ENCODE assay signal across 8 mouse cellular contexts in genomic region chr3:36475532-36476087, GRCm38 (mm10). TPM values are rescaled to one million over a fixed set of nuclear protein-coding genes. Genes with fewer than 3 reads are reported as not detected.
A peak's percentile ranks its signal among the peaks of the same experiment; 100 is the strongest.
DNase-seq lines count a peak whose midpoint lies in the region; ATAC-seq lines count a peak whose summit lies in the region.

Anxa5 (minus strand) TSS chr3:36475894.
1810062G17Rik (plus strand) TSS chr3:36475937.

- peak; percentile 100 for DNase-seq in Muller cell, postnatal 12 days (ENCODE audit: inconsistent ontology term)
- peak; percentile 92 for DNase-seq in cerebellum, adult 9-11 months
- peak; percentile 87 to 91 for DNase-seq in frontal cortex, adult 2 months (ENCODE audit: extremely low spot score in 1 of 2, low spot score in 1 of 2)
- DNase-seq in hindbrain, embryonic 11.5 days (ENCODE audit: low spot score): peak; percentile 93
- DNase-seq in layer of hippocampus, postnatal 10 days (ENCODE audit: low spot score in 2 of 2): peak; percentile 84 to 89
- DNase-seq in lung, postnatal 10 days: peak; percentile 100
- DNase-seq in ovary, postnatal 36 days (ENCODE audit: low spot score): peak; percentile 99
- peak; percentile 94 for DNase-seq in thymus, postnatal 25 days

- no peaks in the 10 kb centered on the region for H3K27me3 ChIP-seq in hindbrain, embryonic 11.5 days (ENCODE audit: control insufficient read depth, insufficient read depth, low read length)

- 0% methylated on average over 32 of the region's 32 CpGs for WGBS in hindbrain, embryonic 11.5 days

- peak; percentile 98 for ATAC-seq in hindbrain, embryonic 11.5 days (ENCODE audit: low FRiP score)

- no peaks in the 10 kb centered on the region for H3K36me3 ChIP-seq in hindbrain, embryonic 11.5 days (ENCODE audit: control insufficient read depth, insufficient read depth, low read length)

- H3K4me2 ChIP-seq in hindbrain, embryonic 11.5 days (replicated peaks; ENCODE audit: low read depth, low read length): peak within 1 kb of the TSS; percentile 87

- H3K4me3 ChIP-seq in hindbrain, embryonic 11.5 days (ENCODE audit: low read depth, low read length): peak within 1 kb of the TSS; percentile 63

- no peaks in the 10 kb centered on the region; the same call in 1 of the 2 replicates for H3K4me1 ChIP-seq in hindbrain, embryonic 11.5 days (replicated peaks; ENCODE audit: control insufficient read depth, insufficient read depth, low read length)

- H3K9me3 ChIP-seq in hindbrain, embryonic 11.5 days (ENCODE audit: control insufficient read depth, low read length): no peaks in the 10 kb centered on the region

- H3K27ac ChIP-seq in hindbrain, embryonic 11.5 days (ENCODE audit: low read depth, low read length): peak within 1 kb of the TSS; percentile 36; the same call in 1 of the 2 replicates

- peak within 1 kb of the TSS; percentile 58 for H3K9ac ChIP-seq in hindbrain, embryonic 11.5 days (ENCODE audit: low read depth, low read length)

RNA-seq across cellular contexts. Expression of gene Anxa5, which starts in this region (rescaled TPM):
- polyA plus RNA-seq in frontal cortex, adult 2 months (2012; rRNA removed): 97.6 and 113 TPM in 2 replicates
- polyA plus RNA-seq in hindbrain, embryonic 11.5 days (2014; fragmentation: Nextera tagmentation; extraction: Ambion mirVana): 103 and 121 TPM in 2 replicates
- 10 to 100 TPM; 34.6 to 34.7 TPM for total RNA-seq in layer of hippocampus, postnatal 10 days (2021)

RNA-seq across cellular contexts. Expression of gene 1810062G17Rik, which starts in this region (rescaled TPM):
- polyA plus RNA-seq in frontal cortex, adult 2 months (2012; rRNA removed): 0.15 TPM in 1 of 2 replicates, not detected in the other
- polyA plus RNA-seq in hindbrain, embryonic 11.5 days (2014; fragmentation: Nextera tagmentation; extraction: Ambion mirVana): 0.45 and 0.95 TPM in 2 replicates
- under 1 TPM in 1 of 2 experiments, not detected in 1; 0.55 TPM for total RNA-seq in layer of hippocampus, postnatal 10 days (2021)

Comparison
In these comparisons a context has a peak if more than half of its experiments do, and no peak if none do; other contexts are left out.
1. Peak in every context shown above with its lines: DNase-seq, ATAC-seq, H3K4me3 ChIP-seq and H3K27ac ChIP-seq.